Mouse (Mus musculus) MN1 (cell line): Measurements from ENCODE around the gene Srpr.

Source experiments
- DNase-seq: peaks from one replicate; pipeline ENCODE4 v3.0.0-alpha.2; 2016; ENCODE audit warnings: low spot score

The Srpr gene

DNA sequence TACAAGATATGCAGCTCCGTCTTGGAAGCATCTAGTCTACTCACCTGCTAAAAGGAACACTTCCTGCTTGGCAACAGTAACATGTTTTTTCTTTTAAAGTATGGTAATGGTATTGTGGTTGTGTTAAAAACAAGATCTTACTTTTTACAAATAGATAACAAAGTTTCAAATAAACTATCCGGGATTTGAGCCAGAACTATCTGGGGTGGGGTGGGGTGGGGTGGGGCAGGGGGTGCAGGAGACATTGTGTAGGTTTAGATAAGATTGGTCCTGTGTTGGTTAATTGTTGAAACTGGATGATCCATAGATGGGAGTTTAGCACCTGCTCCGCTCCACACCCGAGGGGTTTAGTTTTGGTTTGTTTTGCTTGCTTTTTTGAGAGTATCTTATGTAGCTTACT, 62.4 kb downstream of the Srpr start:
- DNase-seq = no peak

DNA sequence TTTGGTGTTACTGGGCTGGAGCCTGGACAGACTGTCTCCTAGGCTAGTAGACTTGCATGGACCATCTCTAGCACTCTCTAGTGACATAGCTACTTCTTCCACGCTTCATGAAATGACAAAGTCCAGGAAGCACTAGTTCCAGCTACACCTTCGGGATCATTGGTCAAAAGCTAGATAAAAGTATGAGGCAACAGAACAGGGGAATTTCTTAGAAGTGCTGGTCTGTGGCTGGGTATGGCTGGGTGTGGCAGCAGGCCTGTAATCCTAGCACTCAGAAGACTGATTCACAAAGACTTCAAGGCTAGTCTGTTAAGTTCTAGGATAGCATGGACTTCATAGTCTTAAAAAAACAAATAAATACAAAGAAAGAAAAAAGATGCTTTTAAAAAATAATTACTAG, 63.5 kb downstream of the Srpr start:
- no peak for DNase-seq

DNA sequence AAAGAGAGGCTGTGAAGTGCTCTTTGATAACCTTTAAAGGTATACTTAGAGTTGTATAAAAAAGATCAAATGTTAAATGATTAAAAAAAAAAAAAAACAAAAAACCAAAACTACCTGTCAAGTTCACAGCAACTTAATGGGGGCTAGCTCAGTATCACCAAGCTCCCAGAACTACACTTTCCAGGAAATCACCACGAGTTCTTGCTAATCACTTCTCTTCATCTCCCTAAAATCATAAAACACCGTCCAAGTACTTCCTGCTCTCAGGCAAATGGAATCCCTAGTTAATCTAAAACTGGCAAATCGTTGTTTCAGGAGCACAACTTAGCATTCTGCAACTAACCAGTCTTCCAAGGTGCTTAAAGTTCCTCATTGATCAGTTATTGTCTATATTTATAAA, 64.5 kb downstream of the Srpr start:
- DNase-seq = no peak

DNA sequence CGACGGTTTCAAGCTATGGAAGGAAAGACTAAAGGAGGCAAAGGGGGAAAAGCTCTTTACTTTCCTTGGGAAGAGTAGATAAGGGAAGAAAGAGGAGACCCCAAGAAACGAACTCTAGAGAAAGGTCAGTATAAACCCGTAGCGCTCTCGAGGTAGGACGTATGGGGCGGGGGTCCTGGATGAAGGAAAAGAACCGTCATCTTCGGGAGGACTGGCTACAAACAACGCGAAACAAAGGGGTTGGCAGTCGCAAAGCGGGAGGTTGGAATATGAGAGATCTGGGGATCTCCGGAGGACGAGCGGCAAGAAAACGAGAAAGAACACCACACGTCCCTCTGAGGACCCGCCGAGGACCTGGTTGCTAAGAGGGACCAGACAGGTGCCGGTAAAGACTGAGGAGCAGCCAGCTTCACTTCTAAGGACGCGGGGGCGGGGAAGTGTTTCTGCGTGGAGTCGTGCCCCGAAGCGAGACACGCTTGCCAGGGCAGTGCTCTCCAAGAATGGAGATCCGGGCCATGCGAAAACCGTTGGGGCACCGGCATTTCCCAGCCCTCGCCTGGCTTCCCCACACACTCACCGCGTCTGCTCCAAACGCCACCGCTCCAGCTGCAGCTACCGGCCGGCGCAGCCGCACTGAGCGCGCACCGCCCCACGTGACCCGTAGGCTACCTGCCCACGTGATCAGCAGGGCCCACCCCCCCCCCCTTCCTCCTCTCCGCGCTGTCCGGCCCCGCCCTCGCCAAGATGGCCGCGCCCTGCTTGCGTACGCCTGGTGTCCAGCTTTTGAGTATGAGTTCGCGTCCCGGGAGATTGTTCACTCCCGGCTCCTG, 67.4 kb downstream of the Srpr start, which contains the start of the genes Fam118b and Rpusd4:
Gene Fam118b, minus strand, starts transcription at position 660 of the 830 bp plus-strand sequence.
Gene Rpusd4, plus strand, starts transcription at position 720 of the 830 bp plus-strand sequence.
- peak; percentile 93 for DNase-seq

DNA sequence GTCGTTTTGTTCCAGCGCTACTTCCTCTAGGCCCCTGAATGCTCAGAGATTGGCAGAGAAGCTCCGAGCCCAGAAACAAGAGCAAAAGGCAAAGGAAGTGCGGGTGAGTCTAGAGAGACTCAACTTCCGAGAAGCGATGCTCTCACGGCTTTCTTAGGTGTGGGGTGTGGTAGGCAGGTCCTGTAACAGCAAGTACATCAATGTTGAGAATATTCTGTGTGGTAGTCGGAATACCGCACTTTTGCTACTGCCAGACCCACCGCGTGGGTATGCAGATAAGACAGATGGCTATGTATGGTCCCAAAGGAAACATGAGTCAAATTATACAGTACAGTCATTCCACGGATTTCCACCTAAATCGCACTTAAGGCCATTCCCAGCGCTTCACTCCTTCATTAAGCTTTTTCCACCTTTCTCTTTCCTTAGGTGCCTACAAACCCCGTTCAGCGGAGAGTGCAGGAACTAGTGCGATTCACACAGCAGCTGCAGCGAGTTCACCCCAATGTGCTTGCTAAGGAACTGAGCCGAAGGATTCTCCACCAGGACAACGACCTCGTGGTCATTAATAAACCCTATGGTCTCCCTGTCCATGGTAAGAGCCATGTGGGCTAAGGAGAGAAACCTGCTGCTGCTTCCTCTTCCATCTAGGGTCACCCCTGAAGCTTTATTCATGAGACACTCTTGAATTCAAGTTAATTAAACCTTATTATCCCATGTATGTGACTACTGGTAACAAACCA, 68.2 kb downstream of the Srpr start:
- DNase-seq = peak; percentile 32

DNA sequence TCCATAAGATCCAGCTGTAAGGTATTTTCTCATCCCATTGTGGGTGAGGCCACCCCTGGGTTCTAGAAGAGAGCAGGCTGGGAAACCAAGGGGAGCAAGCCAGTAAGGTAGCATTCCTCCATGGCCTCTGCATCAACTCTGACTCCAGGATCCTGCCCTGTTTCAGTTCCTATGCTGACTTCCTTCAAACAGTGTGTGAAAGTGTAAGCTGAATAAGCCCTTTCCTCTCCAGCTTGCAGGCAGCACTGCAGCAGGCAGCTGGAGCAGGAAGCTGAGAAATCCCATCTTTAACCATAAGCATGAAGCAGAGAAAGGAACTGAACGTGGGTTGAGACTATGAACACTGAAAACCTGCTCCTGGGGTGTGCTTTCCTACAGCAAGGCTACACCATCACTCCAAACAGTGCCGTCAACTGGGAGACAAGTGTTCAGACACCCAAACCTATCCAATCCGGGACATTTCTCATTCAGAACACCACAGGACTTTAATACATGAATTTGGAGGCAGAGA, 77.9 kb downstream of the Srpr start:
- DNase-seq = no peak

DNA sequence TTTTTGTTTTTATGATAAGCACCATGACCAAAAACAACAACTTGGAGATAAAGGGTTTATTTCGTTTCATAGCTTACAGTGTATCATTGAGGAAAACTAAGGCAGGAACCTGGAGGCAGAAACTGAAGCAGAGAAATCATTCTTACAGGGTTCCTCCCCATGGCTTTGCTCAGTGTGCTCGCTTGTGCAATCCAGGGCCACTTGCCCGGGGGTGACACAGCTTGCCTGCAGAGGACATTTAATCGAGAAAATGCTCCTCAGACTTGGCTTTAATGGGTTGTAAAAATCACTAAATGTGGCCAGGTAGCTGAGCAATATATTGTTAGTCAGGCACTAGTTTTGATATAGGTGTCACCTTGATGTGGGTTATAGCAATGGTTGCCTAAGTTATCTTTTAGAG, 78.5 kb downstream of the Srpr start:
- no peak for DNase-seq

DNA sequence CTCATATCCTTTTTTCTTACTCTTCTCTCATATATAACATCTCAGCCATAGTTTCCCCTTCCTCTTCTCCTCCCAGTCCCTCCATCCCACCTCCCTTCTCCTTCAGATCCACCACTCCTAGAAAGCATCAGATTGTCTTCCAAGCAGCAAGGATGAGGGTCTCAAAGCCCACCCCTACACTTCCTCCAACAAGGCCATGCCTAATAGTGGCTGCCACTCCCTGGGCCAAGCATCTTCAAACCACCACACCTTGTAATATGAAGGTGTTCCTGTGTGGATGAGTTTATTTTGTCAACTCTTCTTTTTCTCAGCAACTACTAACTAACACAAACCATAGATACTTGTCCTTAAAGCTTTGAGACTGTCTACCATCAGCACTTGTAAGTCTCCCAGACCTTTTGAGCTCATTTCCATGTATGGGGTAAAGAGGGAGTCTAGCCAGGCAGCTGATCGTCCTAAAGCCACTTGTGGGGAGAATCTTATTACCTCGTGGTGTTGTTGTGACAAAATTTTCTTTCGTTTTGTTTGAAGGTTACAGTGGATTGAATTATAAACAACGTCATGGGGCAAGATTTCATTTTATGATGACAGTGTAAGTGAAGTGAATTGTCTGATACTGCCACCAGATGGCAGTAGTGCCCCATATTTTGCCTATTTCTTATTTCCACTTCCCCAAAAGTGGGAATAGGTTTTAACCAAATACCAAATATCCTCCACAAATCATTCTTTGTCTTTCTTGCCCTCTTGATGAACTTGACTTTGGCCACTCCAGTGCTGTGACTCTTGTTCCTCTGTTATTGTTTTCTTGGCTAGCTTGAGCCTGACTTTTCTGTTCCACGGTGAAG, 82.3 kb downstream of the Srpr start:
- DNase-seq = peak; percentile 62

DNA sequence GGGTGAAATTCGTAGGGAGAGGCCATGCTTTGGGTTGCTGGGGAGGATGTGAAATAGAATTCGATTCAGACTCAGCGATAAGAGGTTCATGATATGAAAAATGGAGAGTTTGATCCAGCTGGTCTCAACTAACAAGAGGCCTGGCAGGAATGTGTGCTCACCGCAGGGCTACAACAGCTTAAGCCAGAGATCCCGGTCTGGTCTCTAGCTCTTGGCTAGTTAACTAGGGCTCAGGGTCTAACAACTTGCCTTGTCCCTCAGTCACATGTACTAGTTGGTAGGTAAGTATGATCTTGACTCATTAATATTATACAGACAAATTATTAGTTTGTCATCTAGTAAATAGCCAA, 82.9 kb downstream of the Srpr start:
- no peak for DNase-seq

DNA sequence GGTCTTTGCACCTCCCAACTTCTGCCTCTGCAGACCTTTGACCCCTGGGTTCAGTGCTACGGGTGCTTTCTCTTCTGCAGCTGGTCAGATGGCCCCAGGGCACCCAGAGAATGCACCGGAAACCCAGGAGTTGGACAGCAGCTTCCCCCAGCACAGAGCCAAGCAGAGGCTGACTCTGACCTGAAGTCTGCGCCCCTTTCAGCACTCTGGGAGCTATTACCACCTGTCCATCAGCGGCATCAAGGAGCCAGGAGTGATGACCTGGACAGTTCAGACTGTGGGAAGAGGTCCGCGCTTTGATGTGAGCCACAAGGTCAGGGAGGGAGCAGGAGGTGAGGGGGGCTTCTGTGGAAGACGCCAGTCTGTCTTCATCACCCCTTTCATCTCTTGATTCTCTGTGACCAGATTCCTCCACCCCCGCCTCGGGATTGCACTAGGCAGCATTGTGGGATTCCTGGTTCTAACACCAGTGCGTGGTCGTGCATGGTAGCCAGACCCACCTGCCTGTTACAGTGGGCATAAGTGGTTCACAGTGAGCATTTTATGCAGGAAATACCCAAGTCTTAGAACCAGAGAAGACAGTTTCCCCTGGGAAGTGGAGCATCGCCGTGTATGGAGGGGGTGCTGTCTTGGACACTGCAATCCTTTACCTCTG, 83.6 kb downstream of the Srpr start:
- DNase-seq = no peak

DNA sequence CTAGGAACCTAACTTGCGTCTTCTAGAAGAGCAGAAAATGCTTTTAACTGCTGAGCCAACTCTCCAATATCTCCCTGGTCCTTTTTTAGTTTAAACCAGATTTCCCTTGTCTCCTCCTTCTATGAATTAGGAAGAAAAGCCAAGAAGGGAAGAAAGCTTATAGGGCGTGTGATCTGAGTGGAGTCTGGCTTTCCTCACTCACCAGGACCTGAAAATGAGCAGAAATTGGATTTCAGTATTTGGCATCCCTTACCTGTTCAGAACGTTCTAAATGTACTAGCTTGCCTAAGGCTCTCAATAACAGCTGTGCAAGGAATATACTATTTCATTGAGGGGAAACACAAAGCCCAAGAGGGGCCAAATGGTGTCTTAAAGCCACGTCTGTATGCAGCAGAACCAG, 84.4 kb downstream of the Srpr start:
- no peak for DNase-seq

DNA sequence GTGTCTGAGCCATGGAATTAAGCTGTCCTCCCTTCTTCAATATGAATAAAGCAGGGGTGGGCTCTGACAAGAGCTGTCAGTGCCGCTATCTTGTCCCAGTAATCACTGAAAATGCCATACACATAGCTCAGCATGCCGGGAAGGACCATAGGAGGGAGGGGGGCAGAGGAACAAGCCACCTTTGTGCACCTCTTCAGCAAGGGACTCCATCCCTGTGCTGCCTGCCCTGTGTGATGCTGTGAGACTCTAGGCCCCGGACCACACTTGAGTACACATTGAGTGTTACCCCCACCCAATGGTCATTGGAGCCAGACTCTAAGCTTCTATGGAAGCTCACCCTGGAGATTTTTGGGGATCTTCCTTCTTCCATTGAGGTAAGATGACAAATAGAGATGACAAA, 86.4 kb downstream of the Srpr start:
- no peak for DNase-seq

DNA sequence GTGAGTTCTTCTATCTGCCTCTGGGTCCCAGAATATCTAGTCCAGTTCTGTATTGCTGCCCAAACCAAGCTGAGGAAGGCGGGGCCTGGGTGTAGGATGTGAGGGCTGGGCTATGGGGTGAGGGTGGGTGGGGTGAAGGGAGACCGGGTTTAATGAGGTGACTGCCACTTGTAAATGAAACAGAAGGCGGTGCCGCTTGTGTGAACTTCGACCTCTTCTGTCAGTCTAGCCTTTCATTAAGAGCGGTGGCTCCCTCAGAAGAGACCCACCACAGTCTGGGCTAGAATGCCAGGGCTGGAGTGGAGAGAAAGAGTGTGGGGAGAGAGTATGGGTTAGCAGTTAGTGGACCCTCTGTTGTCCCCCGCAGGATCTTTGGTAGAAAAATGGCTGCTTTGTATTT, 90.0 kb downstream of the Srpr start:
- no peak for DNase-seq

DNA sequence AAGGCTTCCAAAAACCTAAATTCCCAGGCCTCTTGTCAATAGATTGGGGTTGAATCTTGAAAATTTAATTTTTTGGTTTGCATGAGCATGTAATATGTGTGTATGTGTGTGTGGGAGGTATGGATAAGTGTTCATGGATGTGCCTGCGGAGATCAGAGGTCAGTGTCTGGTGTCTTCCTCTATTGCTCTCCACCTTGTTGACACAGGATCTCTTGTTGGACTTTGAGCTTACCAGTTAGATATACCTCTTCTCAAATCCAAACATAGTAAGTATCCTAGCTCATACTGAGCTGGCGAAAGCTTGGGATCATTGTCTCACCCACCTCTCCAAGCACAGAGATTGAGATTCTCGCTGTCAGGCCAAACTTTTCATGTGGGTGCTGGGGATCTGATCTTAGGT, 90.4 kb downstream of the Srpr start:
- no peak for DNase-seq

DNA sequence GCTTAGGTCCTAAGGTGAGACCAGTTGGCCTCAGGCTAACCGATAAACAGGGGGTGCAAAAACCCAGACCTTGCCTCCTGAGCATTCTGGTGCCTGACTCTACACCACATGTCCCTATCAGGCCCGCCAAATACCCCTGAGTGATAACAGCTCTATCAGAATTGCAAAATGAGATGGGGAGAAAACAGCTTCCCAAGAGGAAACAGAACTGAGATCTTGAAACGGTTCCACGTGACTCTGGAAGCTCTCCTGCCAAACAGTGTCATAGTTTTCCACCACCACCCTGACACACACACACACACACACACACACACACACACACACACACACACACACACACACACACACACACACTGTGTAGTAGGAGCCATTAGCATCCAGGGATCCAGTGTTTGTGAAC, 90.9 kb downstream of the Srpr start:
- DNase-seq = no peak

DNA sequence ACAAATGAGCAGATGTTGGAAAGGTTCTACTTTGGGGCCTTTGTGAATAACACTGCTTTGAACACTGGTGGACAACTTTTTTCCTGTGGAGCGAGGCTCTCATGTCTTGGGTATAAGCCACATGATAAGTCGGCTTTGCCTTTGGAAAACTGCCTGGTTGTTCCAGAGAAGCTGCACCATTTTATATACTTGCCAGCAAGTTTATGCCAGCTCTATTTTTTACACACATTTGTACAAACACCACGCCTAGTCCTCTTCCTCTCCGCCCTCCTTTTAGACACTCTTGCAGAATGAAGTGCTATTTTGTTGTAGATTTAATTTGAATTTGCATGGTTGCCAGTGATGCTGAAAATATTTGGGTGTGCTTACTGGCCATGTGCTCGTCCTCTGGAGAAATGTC, 93.5 kb downstream of the Srpr start:
- no peak for DNase-seq
